Mouse (Mus musculus): ENCODE measurements around the gene Sun5.

DNA sequence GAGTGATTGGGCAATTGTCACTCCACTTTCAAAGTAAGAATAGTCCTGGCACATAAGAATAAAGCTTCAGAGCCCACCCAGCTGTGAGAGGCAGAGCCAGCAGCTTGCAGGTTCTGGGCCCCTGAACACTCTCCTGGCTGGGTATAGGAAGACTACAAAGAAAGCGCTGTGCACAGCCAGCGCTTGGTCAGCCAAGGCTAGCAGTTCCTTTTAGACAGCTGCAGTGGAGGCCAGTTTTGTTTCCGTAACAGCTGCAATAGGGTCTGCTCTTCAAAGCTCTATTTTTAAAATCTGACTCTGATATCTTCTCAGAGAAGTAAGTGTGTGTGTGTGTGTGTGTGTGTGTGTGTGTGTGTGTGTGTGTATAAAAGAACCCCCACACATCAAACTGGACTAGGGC, 8.9 kb downstream of the Sun5 start:
- TF ChIP-seq CTCF (IDR thresholded peaks at IDR 0.05; ENCODE audit: borderline replicate concordance, extremely low read depth, insufficient read depth, insufficient read length) (no peak), POLR2A (IDR thresholded peaks at IDR 0.05; ENCODE audit: borderline replicate concordance, extremely low read depth, insufficient read depth, insufficient read length, poor library complexity, severe bottlenecking) (no peak)

All from brain, embryonic 14.5 days (tissue).